ENCODE assay signal across 15 mouse cellular contexts in genomic region chr5:114648728-114649311, GRCm38 (mm10). TPM values are rescaled to one million over a fixed set of nuclear protein-coding genes. Genes with fewer than 3 reads are reported as not detected.
DNase-seq lines count a peak whose midpoint lies in the region; ATAC-seq and TF ChIP-seq lines count a peak whose summit lies in the region.
"Had no signal": no experiment of that assay in that cellular context is flagged by ENCODE, and none has a peak within 500 bp of the region (broad histone marks: within the 10 kb centered on the region; RNA-seq: fewer than 3 reads in every experiment).

No protein-coding gene starts in this region.

- no peak for ATAC-seq in activated CD4-positive, CD25-positive, alpha-beta regulatory T cell, adult 4 months
- ATAC-seq: forebrain, postnatal 0 days; inflammation-experienced regulatory T-cells, adult 6 months had no signal

- 0 out of 2 replicates have a peak, but pooled peaks cover 2% of the 10 kb centered on the region for H3K4me1 ChIP-seq in cerebellum, adult 2 months (ENCODE audit: control insufficient read depth, insufficient read depth, low read length)

- no peak for TF ChIP-seq CTCF in gastrocnemius, adult 2 months (IDR thresholded peaks at IDR 0.05)
- no peak for TF ChIP-seq CTCF in cerebellum, adult 2 months (IDR thresholded peaks at IDR 0.05; ENCODE audit: borderline replicate concordance, insufficient read depth, low read depth, low read length)

- 65% methylated on average over 11 of the region's 11 CpGs for WGBS in cerebellum, adult 2 months

- no peaks in the 10 kb centered on the region for H3K27me3 ChIP-seq in cerebellum, adult 2 months (ENCODE audit: control insufficient read depth, insufficient read depth, low read length)
- H3K27me3 ChIP-seq: stomach, embryonic 15.5 days had no signal

- intact Hi-C loops in gastrocnemius, adult 2 months (cut with DNase I) = no loop called here

- peak; percentile 29 for DNase-seq in gastrocnemius, adult 2 months
- no peak for DNase-seq in gastrocnemius, adult 18-20 months (ENCODE audit: low spot score)
- peak; percentile 69 for DNase-seq in retina, postnatal 1 day
- DNase-seq in retina, embryonic 14.5 days (ENCODE audit: low spot score) = no peak
- DNase-seq in kidney, postnatal 25 days = peak; percentile 54 to 76
- no peak for DNase-seq in cerebellum, adult 2 months
- DNase-seq in gastrocnemius, postnatal 4 days (ENCODE audit: low spot score in 2 of 2) = no peak
- DNase-seq: adrenal gland, adult 8-10 months; B cell, adult 2 months; cerebellum, adult 18-20 months; forebrain, postnatal 0 days had no signal

- no peak overlapping the region for H3K4me3 ChIP-seq in gastrocnemius, adult 2 months
- H3K4me3 ChIP-seq in cerebellum, adult 2 months (replicated peaks; ENCODE audit: insufficient read depth, low read depth, low read length) = no peak overlapping the region
- H3K4me3 ChIP-seq: stomach, embryonic 15.5 days had no signal

- no peak for TF ChIP-seq POLR2A in cerebellum, adult 2 months (IDR thresholded peaks at IDR 0.05; ENCODE audit: borderline replicate concordance, insufficient read depth, low read length)

- peak overlapping the region; percentile 76 for H3K27ac ChIP-seq in gastrocnemius, adult 2 months
- no peak overlapping the region for H3K27ac ChIP-seq in cerebellum, adult 2 months (ENCODE audit: insufficient read depth, low read length)

RNA-seq across cellular contexts. Expression of gene Trpv4, which starts 9.4 kb away (rescaled TPM):
- 1 to 10 TPM; 1.9 to 2.0 TPM for total RNA-seq in gastrocnemius, adult 2 months (2021)
- total RNA-seq in gastrocnemius, adult 18-20 months (2021) = 1 to 10 TPM; 1.8 to 2.1 TPM
- polyA plus RNA-seq in cerebellum, adult 2 months (2012; rRNA removed) = 3.0 and 5.5 TPM in 2 replicates
- 1 to 10 TPM; 1.6 to 1.8 TPM for total RNA-seq in gastrocnemius, postnatal 4 days (2021)
- polyA plus RNA-seq in activated CD4-positive, CD25-positive, alpha-beta regulatory T cell, adult 4 months (2017; shearing (Covaris generic)) = under 1 TPM; 0.24 to 0.25 TPM
- total RNA-seq: MEL had no signal

RNA-seq across cellular contexts. Expression of gene Gltp, which starts 42.0 kb away (rescaled TPM):
- 10 to 100 TPM in 1 of 2 experiments, 1 to 10 TPM in 1; 6.7 to 10.8 TPM for total RNA-seq in gastrocnemius, adult 2 months (2021)
- total RNA-seq in gastrocnemius, adult 18-20 months (2021) = 1 to 10 TPM; 7.2 to 8.7 TPM
- 79.3 and 87.5 TPM in 2 replicates for polyA plus RNA-seq in cerebellum, adult 2 months (2012; rRNA removed)
- total RNA-seq in gastrocnemius, postnatal 4 days (2021) = 10 to 100 TPM; 26.4 to 31.8 TPM
- 100 to 1,000 TPM; 251 to 266 TPM for polyA plus RNA-seq in activated CD4-positive, CD25-positive, alpha-beta regulatory T cell, adult 4 months (2017; shearing (Covaris generic))

RNA-seq across cellular contexts. Expression of gene Tchp, which starts 58.7 kb away (rescaled TPM):
- 1 to 10 TPM; 3.6 to 3.8 TPM for total RNA-seq in gastrocnemius, adult 2 months (2021)
- total RNA-seq in gastrocnemius, adult 18-20 months (2021) = 1 to 10 TPM; 2.3 to 2.9 TPM
- polyA plus RNA-seq in cerebellum, adult 2 months (2012; rRNA removed) = 33.9 and 35.5 TPM in 2 replicates
- 1 to 10 TPM; 6.3 to 6.9 TPM for total RNA-seq in gastrocnemius, postnatal 4 days (2021)
- 10 to 100 TPM in 1 of 2 experiments, 1 to 10 TPM in 1; 4.4 to 15.0 TPM for polyA plus RNA-seq in activated CD4-positive, CD25-positive, alpha-beta regulatory T cell, adult 4 months (2017; shearing (Covaris generic))

Comparison
In these comparisons a context has a peak if more than half of its experiments do, and no peak if none do; other contexts are left out.
1. DNase-seq: peak in gastrocnemius, adult 2 months (single experiment), retina, postnatal 1 day (single experiment) and kidney, postnatal 25 days (2 of 2); none in gastrocnemius, adult 18-20 months (single experiment), retina, embryonic 14.5 days (single experiment), cerebellum, adult 2 months (0 of 2) and gastrocnemius, postnatal 4 days (0 of 2).